Mouse (Mus musculus): ENCODE results near the gene Hyal1.

The Hyal1 gene

GRCm38 (mm10) chr9:107625351-107626128, 48.8 kb downstream of the Hyal1 start:
- Histone ChIP-seq H3K36me3 (ENCODE audit: control insufficient read depth, insufficient read depth, low read length, poor library complexity, severe bottlenecking) (peaks cover 3% of the 10 kb centered on the region; the same call in 1 of the 2 replicates), H3K27me3 (ENCODE audit: control insufficient read depth, insufficient read depth, low read length, poor library complexity, severe bottlenecking) (no peaks in the 10 kb centered on the region)
- DNase-seq (ENCODE audit: low read depth, low spot score): no peak

GRCm38 (mm10) chr9:107626158-107626843, 49.6 kb downstream of the Hyal1 start:
- H3K36me3 ChIP-seq (ENCODE audit: control insufficient read depth, insufficient read depth, low read length, poor library complexity, severe bottlenecking): peaks cover 3% of the 10 kb centered on the region; the same call in 1 of the 2 replicates
- H3K27me3 ChIP-seq (ENCODE audit: control insufficient read depth, insufficient read depth, low read length, poor library complexity, severe bottlenecking): no peaks in the 10 kb centered on the region
- no peak for DNase-seq (ENCODE audit: low read depth, low spot score)

- Histone ChIP-seq H3K36me3 (ENCODE audit: control insufficient read depth, insufficient read depth, low read length, poor library complexity, severe bottlenecking) (peaks cover 3% of the 10 kb centered on the region; the same call in 1 of the 2 replicates), H3K27me3 (ENCODE audit: control insufficient read depth, insufficient read depth, low read length, poor library complexity, severe bottlenecking) (no peaks in the 10 kb centered on the region)
- peak; percentile 87 for DNase-seq (ENCODE audit: low read depth, low spot score)
These were observed 50.1 kb downstream of the Hyal1 start for GRCm38 (mm10) chr9:107626844-107627277.

DNA sequence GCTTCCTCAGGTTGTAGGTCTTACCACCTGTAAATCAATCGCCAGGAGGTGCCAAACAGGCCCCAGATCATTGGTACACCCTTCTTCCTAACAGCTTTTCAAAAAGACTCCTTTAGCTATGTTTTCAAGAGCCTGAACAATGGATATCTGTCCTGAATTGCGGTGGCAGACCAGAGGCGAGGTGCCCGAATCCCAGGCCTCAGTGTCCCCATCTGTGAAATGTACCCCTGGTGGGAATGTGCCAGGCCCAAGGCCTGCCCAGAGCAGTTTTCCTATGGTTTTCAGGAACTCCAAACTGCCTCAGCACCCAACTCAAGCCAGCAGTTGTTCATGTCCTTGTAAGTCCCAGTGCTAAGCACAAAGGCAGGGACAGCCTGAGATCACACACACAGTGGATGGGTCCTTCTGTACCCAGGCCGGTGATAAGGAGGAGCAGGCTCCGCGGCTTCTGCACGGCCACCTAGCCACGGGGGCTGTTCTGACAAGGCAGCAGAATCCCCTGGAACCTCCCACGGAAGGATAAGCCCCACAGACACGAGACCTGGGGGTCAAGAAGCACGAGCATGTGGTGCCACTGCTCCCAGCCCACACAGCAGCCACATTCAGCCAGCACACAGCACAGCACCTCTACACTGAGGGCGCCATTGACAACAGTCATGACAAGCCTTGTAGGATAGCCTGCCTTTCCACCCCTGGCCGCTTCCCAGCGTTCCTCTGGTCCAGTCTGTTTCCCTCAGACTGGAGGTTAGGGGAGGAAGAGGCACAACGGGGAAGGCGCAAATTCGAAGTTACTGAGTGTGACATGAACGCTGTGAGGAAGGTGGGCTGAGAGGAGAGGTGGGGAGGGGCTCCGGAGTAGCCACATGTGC, 50.9 kb downstream of the Hyal1 start:
- Histone ChIP-seq H3K36me3 (ENCODE audit: control insufficient read depth, insufficient read depth, low read length, poor library complexity, severe bottlenecking) (peaks cover 3% of the 10 kb centered on the region), H3K27me3 (ENCODE audit: control insufficient read depth, insufficient read depth, low read length, poor library complexity, severe bottlenecking) (no peaks in the 10 kb centered on the region)
- DNase-seq (ENCODE audit: low read depth, low spot score): no peak

DNA sequence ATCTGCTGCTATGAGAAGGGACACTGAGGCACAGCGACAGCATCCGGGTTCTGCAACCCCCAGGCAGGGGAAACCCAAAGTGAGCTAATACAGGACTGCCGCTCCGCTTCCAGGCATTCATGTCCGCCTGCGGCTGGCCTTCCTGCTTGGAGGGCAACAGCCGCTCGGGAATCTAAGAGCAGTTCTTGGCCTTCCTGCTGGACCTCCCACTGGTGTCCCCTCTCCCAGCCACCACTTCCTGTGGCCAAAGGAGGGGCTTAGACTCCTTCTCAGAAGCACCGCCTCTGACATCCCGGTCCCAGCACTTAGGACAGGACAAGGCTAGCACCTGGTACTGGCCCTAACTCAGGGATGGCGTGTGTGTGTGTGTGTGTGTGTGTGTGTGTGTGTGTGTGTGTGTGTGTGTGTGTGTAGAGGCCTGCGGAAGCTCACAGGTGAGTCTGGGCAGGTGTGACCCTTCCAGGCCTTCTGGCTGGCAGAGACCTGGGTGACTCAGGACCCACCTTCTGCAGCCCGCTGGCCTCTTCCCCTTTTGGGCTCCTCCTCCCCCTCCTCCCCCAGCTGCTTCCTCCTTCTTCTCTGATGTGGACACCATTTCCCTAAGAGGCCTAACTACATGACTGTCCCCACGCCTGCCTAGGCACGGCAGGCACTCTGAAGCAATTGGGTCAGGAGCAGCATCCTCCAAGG, 52.1 kb downstream of the Hyal1 start:
- DNase-seq (ENCODE audit: low read depth, low spot score): peak; percentile 89
- peaks cover 5% of the 10 kb centered on the region for H3K36me3 ChIP-seq (ENCODE audit: control insufficient read depth, insufficient read depth, low read length, poor library complexity, severe bottlenecking)
- no peaks in the 10 kb centered on the region for H3K27me3 ChIP-seq (ENCODE audit: control insufficient read depth, insufficient read depth, low read length, poor library complexity, severe bottlenecking)

GRCm38 (mm10) chr9:107629411-107629730, 52.6 kb downstream of the Hyal1 start:
- Histone ChIP-seq H3K36me3 (ENCODE audit: control insufficient read depth, insufficient read depth, low read length, poor library complexity, severe bottlenecking) (peaks cover 5% of the 10 kb centered on the region), H3K27me3 (ENCODE audit: control insufficient read depth, insufficient read depth, low read length, poor library complexity, severe bottlenecking) (no peaks in the 10 kb centered on the region)
- DNase-seq (ENCODE audit: low read depth, low spot score): no peak

GRCm38 (mm10) chr9:107629901-107630425, 53.2 kb downstream of the Hyal1 start:
- peaks cover 5% of the 10 kb centered on the region for H3K36me3 ChIP-seq (ENCODE audit: control insufficient read depth, insufficient read depth, low read length, poor library complexity, severe bottlenecking)
- peak; percentile 29 for DNase-seq (ENCODE audit: low read depth, low spot score)
- H3K27me3 ChIP-seq (ENCODE audit: control insufficient read depth, insufficient read depth, low read length, poor library complexity, severe bottlenecking): no peaks in the 10 kb centered on the region

- DNase-seq (ENCODE audit: low read depth, low spot score): no peak
- peaks cover 5% of the 10 kb centered on the region for H3K36me3 ChIP-seq (ENCODE audit: control insufficient read depth, insufficient read depth, low read length, poor library complexity, severe bottlenecking)
- H3K27me3 ChIP-seq (ENCODE audit: control insufficient read depth, insufficient read depth, low read length, poor library complexity, severe bottlenecking): no peaks in the 10 kb centered on the region
These were observed 53.8 kb downstream of the Hyal1 start for GRCm38 (mm10) chr9:107630576-107630975.

All from splenic B cell, adult 2 months (primary cell).